Mouse (Mus musculus) retina, postnatal 1 day (tissue): Measurements from ENCODE around the gene Rab4a.

Source experiments
- DNase-seq: peaks from one replicate; pipeline ENCODE4 v3.0.0-alpha.2; 2012

Gene Rab4a

DNA sequence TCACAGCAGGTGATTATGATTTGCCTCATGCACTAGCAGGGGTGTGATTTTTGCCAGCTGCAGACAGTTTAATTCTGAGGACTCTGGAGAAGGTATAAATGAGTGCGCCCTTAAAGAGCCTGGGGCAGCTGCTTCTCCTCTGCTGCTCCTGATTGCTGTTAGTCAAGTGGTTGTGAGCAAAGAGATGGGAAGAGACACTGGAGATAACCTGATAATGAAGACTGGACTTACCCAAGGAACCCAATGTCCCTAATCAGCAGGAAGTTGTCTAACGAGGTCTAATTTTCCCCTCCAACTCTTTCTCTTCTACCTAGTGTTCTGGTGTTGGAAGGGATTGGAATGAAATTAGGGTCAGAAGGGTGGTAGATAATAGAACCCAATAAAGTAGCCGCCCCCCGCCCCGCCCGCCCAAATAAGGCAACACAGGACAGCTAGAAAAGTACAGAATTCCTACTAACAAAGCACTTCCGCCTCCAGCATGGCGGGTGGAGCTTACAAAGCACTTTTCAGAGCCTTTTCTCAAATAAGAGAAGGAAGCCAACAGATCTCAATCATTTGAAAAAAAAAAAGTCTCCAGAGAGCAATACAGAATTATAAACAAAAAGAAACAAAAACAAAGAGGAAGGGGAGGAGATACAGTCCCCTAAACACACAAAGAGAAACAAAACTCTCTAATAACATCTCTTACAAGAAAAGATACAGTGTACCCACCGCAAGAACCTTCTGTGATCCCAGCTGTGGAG lies 49.1 kb downstream of the Rab4a start:
- no peak for DNase-seq

DNA sequence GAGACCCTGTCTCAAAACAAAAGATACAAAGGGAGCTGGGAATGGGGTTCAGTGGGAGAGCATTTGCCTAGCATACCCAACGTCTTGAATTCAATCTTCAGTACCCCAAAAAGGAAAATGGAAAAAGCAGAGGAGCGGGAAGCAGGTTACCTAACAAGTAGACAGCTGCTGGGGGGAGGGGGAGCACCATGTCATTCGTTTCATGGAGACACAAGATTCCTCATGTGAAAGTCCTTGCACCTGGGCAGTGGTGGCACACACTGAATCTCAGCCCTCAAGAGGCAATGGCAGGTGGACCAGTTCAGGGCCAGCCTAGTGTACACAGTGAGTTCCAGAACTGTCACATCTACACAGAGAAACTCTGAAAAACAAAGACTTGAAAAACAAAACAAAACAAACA lies 51.6 kb downstream of the Rab4a start:
- DNase-seq: no peak

DNA sequence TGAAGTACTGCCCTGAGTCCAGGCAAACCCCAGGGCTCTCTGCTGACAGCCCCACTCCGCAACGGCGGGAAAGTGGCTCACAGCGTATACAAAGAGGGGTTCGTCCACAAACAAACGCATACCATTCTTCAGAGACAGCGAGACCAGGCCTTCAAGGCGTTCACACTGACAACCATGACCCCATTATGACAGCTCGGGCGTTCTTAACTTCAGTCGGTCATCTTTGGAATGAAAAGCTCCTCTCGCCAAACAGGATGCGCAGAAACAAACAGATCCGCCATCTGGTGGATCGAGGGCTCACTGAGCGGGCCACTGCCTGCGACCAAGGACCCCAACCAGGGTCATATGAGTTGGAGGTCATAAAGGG lies 52.8 kb downstream of the Rab4a start:
- peak; percentile 73 for DNase-seq

DNA sequence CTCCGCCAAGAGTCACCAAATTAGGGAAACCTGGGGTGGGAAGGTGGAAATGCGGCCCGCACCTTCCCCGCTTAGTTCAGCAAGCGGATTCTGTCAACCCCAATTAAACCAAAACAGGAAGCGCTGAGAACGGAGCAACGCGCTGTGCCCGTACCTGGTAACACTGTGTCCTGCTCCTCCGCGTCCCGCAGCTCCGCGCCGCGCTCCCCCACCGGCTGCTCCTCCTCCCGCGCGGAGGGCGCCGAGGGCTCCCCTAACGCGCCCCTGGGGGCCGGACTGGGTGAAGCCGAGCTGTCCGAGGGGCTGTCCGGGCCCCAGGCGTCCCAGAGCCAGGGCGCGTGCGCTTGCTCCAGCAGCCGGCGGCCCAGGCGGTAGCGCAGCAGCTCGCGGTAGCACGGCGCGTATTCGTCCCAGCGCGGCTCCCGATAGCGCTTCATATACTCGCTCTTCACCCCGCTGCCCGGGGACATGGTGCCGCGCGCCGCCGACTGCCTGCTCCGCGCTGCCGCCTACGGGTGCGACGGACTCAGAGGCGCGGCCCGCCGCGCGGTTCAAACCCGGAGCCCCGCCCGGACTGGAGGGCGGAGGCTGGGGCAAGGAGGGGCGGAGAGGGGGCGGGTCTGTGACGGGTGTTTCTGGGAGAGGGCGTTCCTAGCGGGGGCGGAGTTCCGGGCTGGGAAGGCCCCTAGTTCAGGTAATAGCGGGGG lies 53.3 kb downstream of the Rab4a start:
- DNase-seq: peak; percentile 95

DNA sequence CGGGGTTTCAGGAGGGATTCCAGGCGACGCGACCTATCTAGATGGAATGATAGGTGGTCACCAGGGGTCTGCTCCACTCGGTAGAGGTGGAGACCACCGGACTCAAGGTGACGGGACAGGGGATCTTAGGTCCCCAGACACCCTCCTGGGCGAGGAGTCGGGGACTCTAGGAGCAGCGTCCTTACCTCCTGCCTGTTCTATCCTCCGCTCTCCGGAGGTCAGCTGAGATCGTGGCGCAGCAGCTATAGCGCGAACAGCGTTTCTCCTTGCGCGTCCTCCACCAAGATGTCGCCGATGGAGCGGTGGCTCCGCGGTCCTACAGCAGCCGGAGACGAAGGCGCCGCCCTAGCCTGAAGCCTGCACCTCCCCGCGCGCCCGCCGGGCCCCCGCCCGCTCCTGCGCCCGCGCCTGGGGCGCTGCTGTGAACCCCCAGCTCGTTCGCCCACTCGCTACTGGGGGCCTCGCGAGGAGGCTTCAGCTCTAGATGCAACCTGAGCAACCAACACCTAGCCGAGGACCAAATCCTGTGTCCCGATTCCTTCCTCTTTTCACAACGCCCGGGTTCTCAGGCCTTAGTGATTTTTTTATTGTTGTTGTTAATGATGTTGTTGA lies 54.0 kb downstream of the Rab4a start, which contains the start of gene Ccsap:
Gene Ccsap, minus strand, starts transcription at position 562 of the 612 bp plus-strand sequence.
- no peak for DNase-seq

DNA sequence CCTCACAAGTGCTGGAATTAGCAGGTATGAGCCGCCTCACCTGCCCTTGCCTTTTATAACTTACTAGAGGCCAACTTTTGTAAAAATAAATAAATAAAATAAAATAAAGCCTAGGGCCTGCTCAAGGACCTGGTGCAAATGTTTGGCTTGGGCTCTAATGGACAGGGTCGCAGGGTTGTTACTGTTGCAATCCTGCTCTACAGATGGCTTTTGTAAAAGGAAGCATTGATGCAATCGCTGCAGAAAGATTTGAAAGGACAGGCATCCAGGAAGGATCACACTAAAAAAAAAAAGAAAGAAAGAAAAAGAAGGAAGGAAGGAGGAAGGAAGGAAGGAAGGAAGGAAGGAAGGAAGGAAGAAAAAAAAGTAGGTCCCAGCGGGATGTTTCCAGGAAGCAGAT lies 54.6 kb downstream of the Rab4a start:
- no peak for DNase-seq

DNA sequence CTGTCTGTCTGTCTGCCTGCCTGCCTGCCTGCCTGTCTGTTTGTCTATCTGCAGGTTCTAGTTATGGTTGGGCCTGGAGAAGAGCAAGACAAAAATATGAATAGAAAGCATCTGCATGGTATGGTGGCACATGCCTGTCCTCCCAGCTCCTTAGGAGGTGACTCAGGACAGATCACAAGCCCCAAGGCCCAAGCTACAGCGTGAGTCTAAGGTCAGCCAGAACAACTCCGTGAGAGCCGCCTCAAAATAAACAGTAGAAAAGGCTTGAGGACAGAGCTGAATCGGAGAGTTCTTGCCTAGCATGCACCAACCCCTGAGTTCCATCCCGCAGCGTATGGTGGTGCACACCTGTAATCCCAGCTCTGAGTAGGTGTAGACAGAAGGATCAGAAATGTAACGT lies 60.0 kb downstream of the Rab4a start:
- no peak for DNase-seq

DNA sequence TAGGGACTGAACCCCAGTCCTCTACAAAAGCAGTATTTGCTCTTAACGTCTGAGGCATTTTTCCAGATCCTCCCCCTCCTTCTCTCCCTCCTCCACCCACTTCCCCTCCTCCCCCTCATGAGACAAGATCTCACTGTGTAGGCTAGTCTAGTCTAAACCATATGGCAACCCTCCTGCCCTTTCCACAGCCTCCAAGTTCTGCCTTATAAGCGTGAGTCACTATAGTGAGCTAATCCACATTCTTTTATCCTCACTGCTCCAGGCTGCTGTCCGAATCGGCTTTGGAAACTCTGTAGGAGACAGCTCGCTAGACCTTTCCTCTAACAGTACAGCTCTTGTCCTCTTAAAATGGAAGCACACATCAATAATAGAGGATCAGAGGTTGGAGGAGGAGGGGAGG lies 61.2 kb downstream of the Rab4a start:
- peak; percentile 36 for DNase-seq

DNA sequence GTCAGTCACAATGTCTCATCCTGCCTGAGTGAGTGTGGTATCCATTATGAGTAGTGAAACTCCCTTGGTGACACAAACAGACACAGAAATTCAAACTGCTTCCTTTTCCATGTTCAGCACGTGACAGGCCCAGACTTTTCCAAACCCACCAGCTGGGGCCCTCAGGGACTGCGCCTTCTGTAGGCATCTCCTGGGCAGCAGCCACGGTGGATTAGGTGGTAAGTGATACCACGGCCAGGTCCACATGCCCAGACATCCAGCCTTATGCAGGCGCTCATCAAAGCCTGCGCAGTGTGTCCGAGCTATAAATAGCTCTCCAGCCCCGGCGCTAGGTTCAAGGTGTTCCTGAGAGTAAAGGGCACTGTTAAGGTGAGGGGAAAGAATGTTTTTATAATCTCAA lies 66.3 kb downstream of the Rab4a start:
- DNase-seq: no peak

DNA sequence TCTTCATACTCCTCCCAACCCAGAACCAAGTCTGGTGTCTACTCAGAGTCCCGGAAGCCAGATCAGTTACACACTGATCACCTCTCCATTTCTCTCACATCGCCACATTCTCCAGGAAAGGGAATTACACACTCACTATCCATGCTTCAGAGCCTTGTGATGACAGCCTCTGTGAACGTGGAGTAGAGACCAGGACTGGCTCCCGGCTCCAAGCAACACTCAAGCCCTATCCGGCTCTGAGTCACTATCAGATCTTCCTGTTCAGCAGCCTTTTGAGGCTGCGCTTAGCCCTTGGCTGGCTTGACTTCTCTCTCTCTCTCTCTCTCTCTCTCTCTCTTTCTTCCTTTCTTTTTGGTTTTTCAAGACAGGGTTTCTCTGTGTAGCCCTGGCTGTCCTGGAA lies 67.6 kb downstream of the Rab4a start:
- no peak for DNase-seq

DNA sequence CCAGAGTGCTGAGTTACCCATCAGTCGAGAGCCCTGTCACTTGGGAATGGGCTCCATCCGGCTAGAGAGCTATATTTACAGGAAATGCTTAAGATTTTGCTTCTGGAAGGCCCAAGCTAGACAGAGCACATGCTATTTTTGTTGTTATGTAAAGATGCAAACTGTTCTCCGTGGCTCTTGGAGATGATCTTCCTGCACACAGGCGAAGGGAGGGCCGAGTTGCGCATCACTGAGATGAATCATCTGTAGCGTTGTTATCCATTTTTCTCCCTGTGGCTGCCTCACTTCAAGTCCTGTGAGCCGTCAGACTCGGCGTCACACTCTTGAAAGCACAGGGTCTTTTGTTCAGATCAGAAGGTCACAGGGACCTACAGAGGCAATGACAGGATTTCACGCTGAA lies 68.5 kb downstream of the Rab4a start:
- DNase-seq: no peak

DNA sequence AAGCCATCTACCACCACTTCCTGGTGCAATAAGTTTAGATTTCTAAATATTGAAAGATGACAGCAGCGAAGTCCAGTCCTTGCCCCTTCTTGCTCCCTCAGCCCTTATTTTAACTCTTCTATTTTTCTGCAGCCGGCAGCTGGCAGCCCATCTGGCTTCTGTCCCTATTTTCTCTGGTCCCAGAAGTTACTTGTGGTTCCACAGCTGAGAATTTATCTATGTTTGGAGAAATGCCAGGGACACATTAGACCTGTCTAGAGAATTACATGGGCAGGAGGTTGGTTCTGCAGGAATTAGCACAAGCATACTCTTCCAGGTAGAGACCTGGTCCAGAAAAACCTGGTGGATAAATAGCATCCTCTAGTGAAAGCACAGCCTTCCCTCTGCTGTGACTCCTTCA lies 72.1 kb downstream of the Rab4a start:
- DNase-seq: no peak

DNA sequence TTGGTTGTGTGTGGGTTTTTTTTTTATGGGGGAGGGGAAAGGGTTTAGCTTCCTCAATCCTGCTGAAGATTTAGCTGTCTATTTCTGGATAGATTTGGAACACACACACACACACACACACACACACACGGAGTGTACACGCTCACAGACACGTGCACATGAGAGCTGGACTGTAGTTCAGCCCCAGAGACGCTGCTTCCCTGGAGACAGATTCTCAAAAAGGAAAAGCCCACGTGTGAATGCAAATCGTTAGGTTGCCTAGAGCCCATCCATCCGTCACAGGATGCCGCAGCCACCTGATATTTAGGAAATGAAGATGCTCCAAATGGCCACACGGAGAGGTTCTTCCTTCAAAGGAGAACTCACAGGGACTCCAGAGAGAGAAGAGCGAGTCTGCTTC lies 74.5 kb downstream of the Rab4a start:
- no peak for DNase-seq

DNA sequence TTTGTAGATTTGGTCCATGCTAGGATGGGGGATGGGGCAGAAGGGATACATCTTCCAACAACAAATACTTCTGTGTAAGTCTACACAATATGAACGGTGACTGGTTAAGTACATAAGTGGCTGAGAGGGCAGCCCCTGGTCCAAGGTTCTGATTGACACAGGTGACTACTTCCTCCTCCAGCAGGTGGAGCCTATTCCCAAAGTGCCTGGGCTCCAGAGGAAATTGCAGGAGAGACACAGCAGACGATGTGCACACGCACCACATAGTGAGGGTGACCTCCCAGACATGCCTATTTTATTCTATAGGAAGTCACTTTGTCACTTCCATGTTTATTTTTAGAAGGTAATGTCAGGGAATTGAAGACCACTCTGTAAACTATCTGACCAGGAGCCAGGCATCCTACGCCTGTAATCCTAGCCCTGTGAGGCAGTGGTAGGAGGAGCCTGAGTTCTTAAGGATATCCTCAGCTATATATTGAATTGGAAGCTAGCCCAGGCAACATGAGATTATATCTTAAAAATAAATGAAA lies 75.1 kb downstream of the Rab4a start:
- no peak for DNase-seq

DNA sequence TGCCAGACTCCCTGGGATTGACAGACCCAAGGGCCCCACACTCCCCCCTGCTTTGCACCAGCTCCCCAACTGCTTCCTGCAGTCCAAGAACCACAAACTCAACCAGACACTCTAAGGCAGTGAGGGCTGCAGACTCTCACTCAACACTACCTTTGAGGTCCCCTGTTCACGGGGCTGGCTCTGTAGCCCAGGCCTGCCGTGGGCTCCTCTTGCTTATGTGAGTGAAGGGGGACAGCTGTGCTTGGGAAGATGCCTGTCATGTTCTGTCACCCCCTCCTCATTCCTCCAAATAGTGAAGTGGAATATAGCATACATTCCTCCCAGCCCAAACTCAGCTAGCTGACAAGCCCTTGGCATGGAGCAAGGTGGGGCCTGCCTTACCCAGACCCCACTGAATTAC lies 76.6 kb downstream of the Rab4a start:
- DNase-seq: no peak

DNA sequence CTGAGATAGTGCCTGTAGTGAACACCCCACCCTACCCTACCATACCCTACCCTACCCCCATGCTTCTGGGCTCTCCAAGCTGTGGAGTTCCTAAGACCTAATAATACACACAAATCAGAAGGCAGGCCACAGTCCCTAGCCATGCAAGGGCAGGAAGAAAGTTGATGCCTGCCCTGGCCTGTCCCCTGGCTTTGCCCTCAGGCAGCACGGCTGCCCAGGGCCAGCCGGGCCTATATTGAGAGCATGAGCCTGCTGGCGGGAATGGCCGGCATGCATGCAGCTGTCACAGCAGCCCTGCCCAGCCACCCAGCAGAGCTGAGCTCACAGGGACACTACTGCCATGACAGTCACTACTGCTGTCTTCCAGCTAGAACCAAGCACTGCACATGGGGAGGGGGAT lies 77.3 kb downstream of the Rab4a start:
- DNase-seq: no peak
